Mouse (Mus musculus) heart, postnatal 4 days (tissue): ENCODE measurements at regions not wholly inside any gene's neighbourhood (a gene's known extent, or its start where the extent isn't known, plus 50 kb on each side); places are given as distances from the start of the nearest gene placed in this dataset.

Experiments used
- microRNA-seq, 2 experiments: library from miRNA; unstranded; fragments of <30 nt; microRNA quantifications; one replicate each; pipeline ENCODE4 v1.2.0; 2021 to 2022

Small RNA genes in the stretch of these regions (microRNA-seq; reads per million reads assigned to microRNA genes)
- 0 to 0.61 reads per million in 2 experiments for gene Mir9-2
